Mouse (Mus musculus): ENCODE data around the gene Dido1. TPM values are rescaled to one million over a fixed set of nuclear protein-coding genes. Genes with fewer than 3 reads are reported as not detected.

Gene Dido1
- 84.7 and 90.6 TPM in 2 replicates for total RNA-seq (2012; rRNA removed)

DNA sequence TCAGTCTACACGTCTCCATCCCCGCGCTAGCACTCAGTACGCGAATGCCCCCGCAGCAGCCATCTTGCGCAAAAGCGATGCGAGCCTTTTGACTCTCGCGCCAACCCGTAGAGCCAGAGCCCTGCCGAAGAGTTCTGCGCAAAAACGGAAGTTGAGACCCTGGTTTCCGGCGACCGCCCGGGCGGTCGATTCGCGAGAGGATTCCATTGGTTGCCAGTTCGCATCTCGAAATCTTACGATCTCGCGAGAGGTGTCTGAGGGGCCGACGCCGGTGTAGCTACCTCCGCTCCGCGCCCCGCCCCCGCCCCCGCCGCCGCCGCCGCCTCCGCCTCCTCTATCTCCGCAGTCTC is at the start of gene Dido1, which contains the start of gene Gid8:
Gene Dido1, minus strand, starts transcription at position 77 of the 350 bp plus-strand sequence.
Gene Gid8, plus strand, starts transcription at position 195 of the 350 bp plus-strand sequence.
- peak; percentile 89 for DNase-seq (ENCODE audit: low read depth, low spot score)
- no peak for TF ChIP-seq ZNF384 (IDR thresholded peaks at IDR 0.05; ENCODE audit: low read depth, low read length)
- peak; percentile 73; the same call in 1 of the 2 replicates for TF ChIP-seq HCFC1 (IDR thresholded peaks at IDR 0.05; ENCODE audit: borderline replicate concordance, insufficient read depth, low read length)
- TF ChIP-seq ZC3H11A (IDR thresholded peaks at IDR 0.05; ENCODE audit: borderline replicate concordance, low read depth, low read length), result no peak
- TF ChIP-seq MAFK (IDR thresholded peaks at IDR 0.05; ENCODE audit: insufficient read depth, low read depth, low read length), result no peak
- TF ChIP-seq CHD2 (IDR thresholded peaks at IDR 0.05; ENCODE audit: low read depth, low read length), result peak; percentile 95
- Histone ChIP-seq H3K4me3 (ENCODE audit: insufficient read depth in 1 of 2, low read depth in 1 of 2, low read length in 2 of 2, poor library complexity in 1 of 2, severe bottlenecking in 1 of 2) (peak within 1 kb of the TSS; percentile 90 to 99), H3K9ac (ENCODE audit: insufficient read depth, low read depth, low read length, poor library complexity, severe bottlenecking) (peak within 1 kb of the TSS; percentile 99), H3K27ac (ENCODE audit: insufficient read depth, low read depth, low read length, poor library complexity, severe bottlenecking) (peak within 1 kb of the TSS; percentile 100), H3K4me1 (ENCODE audit: control insufficient read depth in 2 of 2, insufficient read depth in 2 of 2, low read length in 2 of 2, poor library complexity in 1 of 2) (peaks cover 7 to 10% of the 10 kb centered on the region in 2 experiments), H3K36me3 (ENCODE audit: control insufficient read depth, insufficient read depth, low read length, poor library complexity, severe bottlenecking) (peaks cover 30% of the 10 kb centered on the region), H3K9me3 (ENCODE audit: control insufficient read depth, insufficient read depth, low read depth, low read length) (no peaks in the 10 kb centered on the region)
- in situ Hi-C loops (cut with MboI; ENCODE audit: low sequenced_read_pairs in 2 of 2, unreplicated experiment in 2 of 2), result no loop called here

- H3K9ac ChIP-seq (ENCODE audit: insufficient read depth, low read depth, low read length, poor library complexity, severe bottlenecking), result no peak overlapping the region
- no peaks in the 10 kb centered on the region for H3K4me1 ChIP-seq (ENCODE audit: control insufficient read depth in 2 of 2, insufficient read depth in 2 of 2, low read length in 2 of 2, poor library complexity in 1 of 2)
- no peak overlapping the region for H3K4me3 ChIP-seq (ENCODE audit: insufficient read depth in 1 of 2, low read depth in 1 of 2, low read length in 2 of 2, poor library complexity in 1 of 2, severe bottlenecking in 1 of 2)
- TF ChIP-seq CHD2 (IDR thresholded peaks at IDR 0.05; ENCODE audit: low read depth, low read length), result no peak
- TF ChIP-seq ZNF384 (IDR thresholded peaks at IDR 0.05; ENCODE audit: low read depth, low read length), result no peak
- no peak for TF ChIP-seq MAFK (IDR thresholded peaks at IDR 0.05; ENCODE audit: insufficient read depth, low read depth, low read length)
- TF ChIP-seq HCFC1 (IDR thresholded peaks at IDR 0.05; ENCODE audit: borderline replicate concordance, insufficient read depth, low read length), result no peak
- TF ChIP-seq ZC3H11A (IDR thresholded peaks at IDR 0.05; ENCODE audit: borderline replicate concordance, low read depth, low read length), result no peak
- no peak for DNase-seq (ENCODE audit: low read depth, low spot score)
- H3K36me3 ChIP-seq (ENCODE audit: control insufficient read depth, insufficient read depth, low read length, poor library complexity, severe bottlenecking), result no peaks in the 10 kb centered on the region
- in situ Hi-C loops (cut with MboI; ENCODE audit: low sequenced_read_pairs in 2 of 2, unreplicated experiment in 2 of 2), result loop anchor here in 1 of 2 experiments (10.0 kb wide), 1 partner anchor 184 kb away; no protein-coding TSS in a partner anchor
- no peak overlapping the region for H3K27ac ChIP-seq (ENCODE audit: insufficient read depth, low read depth, low read length, poor library complexity, severe bottlenecking)
- no peaks in the 10 kb centered on the region for H3K9me3 ChIP-seq (ENCODE audit: control insufficient read depth, insufficient read depth, low read depth, low read length)
Observed at GRCm38 (mm10) chr2:180758513-180759263, 48.9 kb upstream of the Dido1 start.

DNA sequence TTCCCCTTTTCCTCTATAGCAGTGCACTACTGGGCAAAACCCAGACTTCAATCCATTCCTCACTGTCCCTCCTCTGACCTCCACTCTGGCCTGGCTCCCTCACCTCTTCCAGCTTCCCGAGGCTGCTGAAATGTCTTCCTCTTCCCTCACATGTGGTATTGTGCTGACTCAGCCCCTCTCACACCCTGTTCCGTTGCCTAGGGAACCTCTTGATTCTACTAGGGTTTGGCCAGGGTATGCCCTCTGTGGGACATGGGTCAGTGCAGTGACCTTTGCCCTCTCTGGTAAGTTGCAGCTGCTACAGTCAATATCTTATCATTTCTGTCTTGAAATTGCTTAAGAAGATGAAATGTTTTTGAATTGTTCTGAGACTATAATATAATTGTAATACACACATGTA is 47.0 kb upstream of the Dido1 start:
- no peak overlapping the region for H3K27ac ChIP-seq (ENCODE audit: insufficient read depth, low read depth, low read length, poor library complexity, severe bottlenecking)
- no peak overlapping the region for H3K4me3 ChIP-seq (ENCODE audit: insufficient read depth in 1 of 2, low read depth in 1 of 2, low read length in 2 of 2, poor library complexity in 1 of 2, severe bottlenecking in 1 of 2)
- no peaks in the 10 kb centered on the region for H3K4me1 ChIP-seq (ENCODE audit: control insufficient read depth in 2 of 2, insufficient read depth in 2 of 2, low read length in 2 of 2, poor library complexity in 1 of 2)
- in situ Hi-C loops (cut with MboI; ENCODE audit: low sequenced_read_pairs in 2 of 2, unreplicated experiment in 2 of 2), result loop anchor here in 1 of 2 experiments (10.0 kb wide), 1 partner anchor 182 kb away; no protein-coding TSS in a partner anchor
- H3K9ac ChIP-seq (ENCODE audit: insufficient read depth, low read depth, low read length, poor library complexity, severe bottlenecking), result no peak overlapping the region
- H3K36me3 ChIP-seq (ENCODE audit: control insufficient read depth, insufficient read depth, low read length, poor library complexity, severe bottlenecking), result no peaks in the 10 kb centered on the region
- TF ChIP-seq CHD2 (IDR thresholded peaks at IDR 0.05; ENCODE audit: low read depth, low read length), result no peak
- no peak for TF ChIP-seq ZNF384 (IDR thresholded peaks at IDR 0.05; ENCODE audit: low read depth, low read length)
- TF ChIP-seq MAFK (IDR thresholded peaks at IDR 0.05; ENCODE audit: insufficient read depth, low read depth, low read length), result peak; percentile 70
- no peak for DNase-seq (ENCODE audit: low read depth, low spot score)
- no peaks in the 10 kb centered on the region for H3K9me3 ChIP-seq (ENCODE audit: control insufficient read depth, insufficient read depth, low read depth, low read length)

GRCm38 (mm10) chr2:180755896-180756295 is 46.1 kb upstream of the Dido1 start:
- H3K4me1 ChIP-seq (ENCODE audit: control insufficient read depth in 2 of 2, insufficient read depth in 2 of 2, low read length in 2 of 2, poor library complexity in 1 of 2), result no peaks in the 10 kb centered on the region
- H3K4me3 ChIP-seq (ENCODE audit: insufficient read depth in 1 of 2, low read depth in 1 of 2, low read length in 2 of 2, poor library complexity in 1 of 2, severe bottlenecking in 1 of 2), result no peak overlapping the region
- H3K9me3 ChIP-seq (ENCODE audit: control insufficient read depth, insufficient read depth, low read depth, low read length), result no peaks in the 10 kb centered on the region
- no peaks in the 10 kb centered on the region for H3K36me3 ChIP-seq (ENCODE audit: control insufficient read depth, insufficient read depth, low read length, poor library complexity, severe bottlenecking)
- in situ Hi-C loops (cut with MboI; ENCODE audit: low sequenced_read_pairs in 2 of 2, unreplicated experiment in 2 of 2), result loop anchor here in 1 of 2 experiments (10.0 kb wide), 1 partner anchor 181 kb away; no protein-coding TSS in a partner anchor
- no peak overlapping the region for H3K27ac ChIP-seq (ENCODE audit: insufficient read depth, low read depth, low read length, poor library complexity, severe bottlenecking)
- no peak for DNase-seq (ENCODE audit: low read depth, low spot score)
- TF ChIP-seq MAFK (IDR thresholded peaks at IDR 0.05; ENCODE audit: insufficient read depth, low read depth, low read length) (0 out of 2 replicates have a peak, but pooled peaks have one; percentile 19), ZC3H11A (IDR thresholded peaks at IDR 0.05; ENCODE audit: borderline replicate concordance, low read depth, low read length) (no peak)
- H3K9ac ChIP-seq (ENCODE audit: insufficient read depth, low read depth, low read length, poor library complexity, severe bottlenecking), result no peak overlapping the region

Data from ES-E14 (cell line).